Mouse (Mus musculus): ENCODE measurements at regions not wholly inside any gene's neighbourhood (a gene's known extent, or its start where the extent isn't known, plus 50 kb on each side); places are given as distances from the start of the nearest gene placed in this dataset.

- Histone ChIP-seq H3K4me3 (ENCODE audit: low read length) (no peak overlapping the region), H3K4me2 (ENCODE audit: low read depth, low read length) (no peak overlapping the region), H3K4me1 (ENCODE audit: control insufficient read depth, insufficient read depth, low read length) (peaks cover 8% of the 10 kb centered on the region), H3K27me3 (ENCODE audit: control insufficient read depth, insufficient read depth, low read length) (peaks cover 20% of the 10 kb centered on the region), H3K36me3 (ENCODE audit: control insufficient read depth, insufficient read depth) (no peaks in the 10 kb centered on the region), H3K9me3 (replicated peaks; ENCODE audit: control insufficient read depth, low read length) (no peaks in the 10 kb centered on the region), H3K9ac (ENCODE audit: low read length) (no peak overlapping the region), H3K27ac (ENCODE audit: low read length) (no peak overlapping the region)
- WGBS = 85% methylated on average over 3 of the region's 3 CpGs
- ATAC-seq (replicated peaks; ENCODE audit: extremely low read depth, insufficient read depth, low FRiP score) = no peak
These were observed 55.8 kb upstream of the Cpm start for GRCm38 (mm10) chr10:117573596-117573850.

GRCm38 (mm10) chr10:117572746-117573595 lies 56.3 kb upstream of the Cpm start:
- Histone ChIP-seq H3K9me3 (replicated peaks; ENCODE audit: control insufficient read depth, low read length) (no peaks in the 10 kb centered on the region), H3K27me3 (ENCODE audit: control insufficient read depth, insufficient read depth, low read length) (peaks cover 20% of the 10 kb centered on the region), H3K27ac (ENCODE audit: low read length) (no peak overlapping the region), H3K36me3 (ENCODE audit: control insufficient read depth, insufficient read depth) (no peaks in the 10 kb centered on the region), H3K9ac (ENCODE audit: low read length) (no peak overlapping the region), H3K4me1 (ENCODE audit: control insufficient read depth, insufficient read depth, low read length) (peaks cover 8% of the 10 kb centered on the region), H3K4me3 (ENCODE audit: low read length) (no peak overlapping the region), H3K4me2 (ENCODE audit: low read depth, low read length) (no peak overlapping the region)
- ATAC-seq (replicated peaks; ENCODE audit: extremely low read depth, insufficient read depth, low FRiP score) = no peak
- WGBS = 58% methylated on average over 13 of the region's 13 CpGs

GRCm38 (mm10) chr10:117571891-117572573 lies 57.3 kb upstream of the Cpm start:
- Histone ChIP-seq H3K27me3 (ENCODE audit: control insufficient read depth, insufficient read depth, low read length) (peaks cover 20% of the 10 kb centered on the region), H3K36me3 (ENCODE audit: control insufficient read depth, insufficient read depth) (no peaks in the 10 kb centered on the region), H3K27ac (ENCODE audit: low read length) (no peak overlapping the region), H3K9ac (ENCODE audit: low read length) (no peak overlapping the region; the same call in 1 of the 2 replicates), H3K9me3 (replicated peaks; ENCODE audit: control insufficient read depth, low read length) (no peaks in the 10 kb centered on the region), H3K4me2 (ENCODE audit: low read depth, low read length) (peak overlapping the region; percentile 86), H3K4me1 (ENCODE audit: control insufficient read depth, insufficient read depth, low read length) (peaks cover 8% of the 10 kb centered on the region), H3K4me3 (ENCODE audit: low read length) (peak overlapping the region; percentile 52)
- WGBS = 13% methylated on average over 9 of the region's 9 CpGs
- ATAC-seq (replicated peaks; ENCODE audit: extremely low read depth, insufficient read depth, low FRiP score) = no peak

GRCm38 (mm10) chr10:117570971-117571861 lies 58.1 kb upstream of the Cpm start:
- peak overlapping the region; percentile 86 for H3K4me2 ChIP-seq (ENCODE audit: low read depth, low read length)
- H3K9me3 ChIP-seq (replicated peaks; ENCODE audit: control insufficient read depth, low read length) = peaks cover 2% of the 10 kb centered on the region
- 2% methylated on average over 27 of the region's 27 CpGs for WGBS
- H3K4me3 ChIP-seq (ENCODE audit: low read length) = peak overlapping the region; percentile 52
- H3K36me3 ChIP-seq (ENCODE audit: control insufficient read depth, insufficient read depth) = no peaks in the 10 kb centered on the region
- peak overlapping the region; percentile 30; the same call in 1 of the 2 replicates for H3K9ac ChIP-seq (ENCODE audit: low read length)
- no peak overlapping the region for H3K27ac ChIP-seq (ENCODE audit: low read length)
- peaks cover 8% of the 10 kb centered on the region for H3K4me1 ChIP-seq (ENCODE audit: control insufficient read depth, insufficient read depth, low read length)
- no peak for ATAC-seq (replicated peaks; ENCODE audit: extremely low read depth, insufficient read depth, low FRiP score)
- H3K27me3 ChIP-seq (ENCODE audit: control insufficient read depth, insufficient read depth, low read length) = peaks cover 20% of the 10 kb centered on the region

GRCm38 (mm10) chr10:117570091-117570970 lies 59.0 kb upstream of the Cpm start:
- no peak for ATAC-seq (replicated peaks; ENCODE audit: extremely low read depth, insufficient read depth, low FRiP score)
- Histone ChIP-seq H3K9ac (ENCODE audit: low read length) (no peak overlapping the region), H3K9me3 (replicated peaks; ENCODE audit: control insufficient read depth, low read length) (peaks cover 2% of the 10 kb centered on the region), H3K36me3 (ENCODE audit: control insufficient read depth, insufficient read depth) (no peaks in the 10 kb centered on the region), H3K27me3 (ENCODE audit: control insufficient read depth, insufficient read depth, low read length) (peaks cover 20% of the 10 kb centered on the region), H3K4me2 (ENCODE audit: low read depth, low read length) (no peak overlapping the region; the same call in 1 of the 2 replicates), H3K4me1 (ENCODE audit: control insufficient read depth, insufficient read depth, low read length) (peaks cover 8% of the 10 kb centered on the region), H3K27ac (ENCODE audit: low read length) (no peak overlapping the region), H3K4me3 (ENCODE audit: low read length) (no peak overlapping the region)
- 58% methylated on average over 8 of the region's 8 CpGs for WGBS

GRCm38 (mm10) chr10:117569301-117570079 lies 59.8 kb upstream of the Cpm start:
- Histone ChIP-seq H3K27me3 (ENCODE audit: control insufficient read depth, insufficient read depth, low read length) (peaks cover 20% of the 10 kb centered on the region), H3K27ac (ENCODE audit: low read length) (no peak overlapping the region)

GRCm38 (mm10) chr10:117568472-117569300 lies 60.6 kb upstream of the Cpm start:
- Histone ChIP-seq H3K36me3 (ENCODE audit: control insufficient read depth, insufficient read depth) (no peaks in the 10 kb centered on the region), H3K4me1 (ENCODE audit: control insufficient read depth, insufficient read depth, low read length) (peaks cover 8% of the 10 kb centered on the region), H3K9ac (ENCODE audit: low read length) (no peak overlapping the region), H3K4me2 (ENCODE audit: low read depth, low read length) (no peak overlapping the region), H3K27ac (ENCODE audit: low read length) (no peak overlapping the region), H3K4me3 (ENCODE audit: low read length) (no peak overlapping the region), H3K27me3 (ENCODE audit: control insufficient read depth, insufficient read depth, low read length) (peaks cover 20% of the 10 kb centered on the region), H3K9me3 (replicated peaks; ENCODE audit: control insufficient read depth, low read length) (peaks cover 2% of the 10 kb centered on the region)
- 85% methylated on average over 13 of the region's 13 CpGs for WGBS
- no peak for ATAC-seq (replicated peaks; ENCODE audit: extremely low read depth, insufficient read depth, low FRiP score)

More at GRCm38 (mm10) chr10:117569301-117570079, 59.8 kb upstream of the Cpm start:
- Histone ChIP-seq H3K9ac (ENCODE audit: low read length) (no peak overlapping the region), H3K36me3 (ENCODE audit: control insufficient read depth, insufficient read depth) (no peaks in the 10 kb centered on the region), H3K4me1 (ENCODE audit: control insufficient read depth, insufficient read depth, low read length) (peaks cover 8% of the 10 kb centered on the region), H3K4me2 (ENCODE audit: low read depth, low read length) (no peak overlapping the region), H3K9me3 (replicated peaks; ENCODE audit: control insufficient read depth, low read length) (peaks cover 2% of the 10 kb centered on the region), H3K4me3 (ENCODE audit: low read length) (no peak overlapping the region)
- WGBS = 71% methylated on average over 11 of the region's 11 CpGs
- ATAC-seq (replicated peaks; ENCODE audit: extremely low read depth, insufficient read depth, low FRiP score) = no peak

Measured in heart, embryonic 16.5 days (tissue).